Mouse (Mus musculus): ENCODE data around the gene Wdr34. TPM values are rescaled to one million over a fixed set of nuclear protein-coding genes. Genes with fewer than 3 reads are reported as not detected.

Wdr34 gene
- polyA plus RNA-seq (2012; rRNA removed) = 18.5 and 22.8 TPM in 2 replicates

DNA sequence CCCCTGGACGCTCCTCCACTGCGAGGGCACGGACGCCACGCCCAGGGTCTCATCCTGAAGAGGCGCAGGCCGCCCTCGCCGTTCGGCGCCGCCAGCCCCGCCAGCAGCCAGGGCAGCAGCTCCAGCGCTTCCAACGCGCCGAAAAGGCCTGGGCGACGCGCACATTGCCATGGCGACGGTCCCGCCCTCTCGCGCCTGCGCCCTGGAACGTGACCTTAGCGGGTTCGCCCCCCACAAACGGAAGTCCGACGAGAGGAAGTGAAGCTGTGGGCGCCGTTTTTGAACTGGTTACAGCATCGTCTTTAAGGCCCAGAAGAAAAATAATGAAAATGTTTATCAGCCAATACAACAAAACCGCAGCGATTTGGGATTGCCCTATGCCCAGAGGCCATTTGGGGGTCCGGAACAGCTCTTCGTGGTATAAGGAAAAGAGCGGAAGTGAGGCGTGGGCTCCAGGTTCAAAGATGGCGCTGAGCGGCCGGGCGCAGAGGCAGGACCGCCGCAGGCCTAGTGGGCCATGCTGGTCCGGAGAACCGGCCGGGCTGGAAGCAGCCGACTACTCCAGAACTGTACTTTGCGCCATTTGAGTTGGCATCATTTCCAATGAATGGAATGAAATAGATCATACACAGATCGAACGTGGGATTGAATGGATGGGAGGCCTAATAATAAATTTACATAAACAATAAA lies at the start of gene Wdr34:
TSS of gene Wdr34 (minus strand) at position 183 of the 690 bp plus-strand sequence.

DNA sequence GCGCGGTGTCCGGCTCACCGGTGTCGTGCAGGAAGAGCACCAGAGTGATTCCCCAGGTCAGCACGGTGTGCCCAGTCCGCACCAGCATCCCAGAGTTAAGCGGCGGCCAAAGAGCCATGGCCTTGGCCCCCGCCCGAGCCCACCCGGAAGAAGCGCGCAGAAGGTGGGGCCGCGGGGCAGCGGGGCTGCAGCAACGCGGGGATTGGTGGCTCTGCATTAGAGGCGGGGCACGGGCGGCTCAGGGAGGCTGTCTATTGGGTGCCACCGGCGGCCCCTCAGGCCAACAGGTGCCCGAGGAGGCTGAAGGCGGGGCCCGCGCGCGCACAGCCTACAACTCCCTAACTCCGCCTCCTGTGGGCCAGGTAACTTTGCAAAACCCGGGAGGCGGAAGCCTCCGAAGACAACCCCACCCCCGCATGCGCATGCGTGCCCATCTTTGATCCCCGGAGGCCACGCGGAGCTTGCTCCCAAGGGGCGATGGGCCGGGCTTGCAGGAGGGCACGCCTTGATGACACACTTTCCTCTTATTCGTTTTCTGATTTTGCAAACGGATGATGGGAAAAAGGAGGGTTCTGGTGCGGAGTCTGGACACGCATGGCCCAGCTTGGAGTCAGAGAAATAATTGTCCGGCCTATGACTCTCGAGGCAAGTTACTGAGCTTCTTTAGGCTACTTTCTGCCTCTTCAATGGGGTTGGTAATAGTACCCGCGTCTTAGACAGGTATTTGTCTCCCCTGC lies 45.0 kb upstream of the Wdr34 start, which contains the start of gene Zdhhc12:
TSS of gene Zdhhc12 (minus strand) at position 178 of the 737 bp plus-strand sequence.

DNA sequence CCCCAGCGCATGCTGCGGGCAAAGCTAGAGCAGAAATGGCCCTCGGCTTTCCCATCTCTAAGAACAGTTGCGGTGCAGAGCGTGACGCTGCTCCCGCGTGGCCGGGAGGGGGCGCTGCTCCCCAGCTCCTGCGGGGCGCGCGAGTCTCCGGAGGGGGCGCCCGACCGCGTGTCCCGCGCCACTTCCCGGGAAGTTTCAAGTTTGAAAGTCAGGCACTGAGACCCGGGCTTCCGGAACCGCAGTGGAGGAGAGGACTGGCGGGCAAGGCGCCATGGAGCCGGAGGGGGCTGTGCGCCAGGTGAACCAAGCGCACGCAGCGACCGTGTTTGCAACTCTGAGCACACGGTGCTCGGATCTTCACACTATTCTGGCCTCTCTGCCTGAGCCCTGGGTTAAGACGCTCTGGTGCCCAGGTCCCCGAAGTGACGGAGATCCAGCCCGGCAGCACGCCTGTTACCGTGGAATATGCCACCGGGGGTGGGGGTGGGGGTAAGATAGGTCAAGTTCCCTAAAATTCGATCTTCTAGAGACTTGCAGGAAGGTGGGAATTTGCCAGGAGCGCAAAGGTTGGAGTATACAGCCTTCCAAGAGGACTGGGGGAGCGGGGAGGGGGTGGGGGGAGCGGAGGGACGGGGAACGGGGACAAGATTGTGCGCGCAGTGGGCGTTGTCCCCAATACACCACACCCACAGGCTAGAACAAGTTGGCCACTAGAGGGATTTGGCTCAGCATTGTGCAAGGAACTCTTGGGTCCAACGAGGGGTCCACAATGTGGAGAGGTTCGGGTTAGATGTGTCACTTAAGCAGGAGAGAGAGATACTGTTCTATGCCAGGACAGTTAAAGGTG lies 29.0 kb upstream of the Wdr34 start, which contains the start of gene Pkn3:
TSS of gene Pkn3 (plus strand) at position 183 of the 847 bp plus-strand sequence.

DNA sequence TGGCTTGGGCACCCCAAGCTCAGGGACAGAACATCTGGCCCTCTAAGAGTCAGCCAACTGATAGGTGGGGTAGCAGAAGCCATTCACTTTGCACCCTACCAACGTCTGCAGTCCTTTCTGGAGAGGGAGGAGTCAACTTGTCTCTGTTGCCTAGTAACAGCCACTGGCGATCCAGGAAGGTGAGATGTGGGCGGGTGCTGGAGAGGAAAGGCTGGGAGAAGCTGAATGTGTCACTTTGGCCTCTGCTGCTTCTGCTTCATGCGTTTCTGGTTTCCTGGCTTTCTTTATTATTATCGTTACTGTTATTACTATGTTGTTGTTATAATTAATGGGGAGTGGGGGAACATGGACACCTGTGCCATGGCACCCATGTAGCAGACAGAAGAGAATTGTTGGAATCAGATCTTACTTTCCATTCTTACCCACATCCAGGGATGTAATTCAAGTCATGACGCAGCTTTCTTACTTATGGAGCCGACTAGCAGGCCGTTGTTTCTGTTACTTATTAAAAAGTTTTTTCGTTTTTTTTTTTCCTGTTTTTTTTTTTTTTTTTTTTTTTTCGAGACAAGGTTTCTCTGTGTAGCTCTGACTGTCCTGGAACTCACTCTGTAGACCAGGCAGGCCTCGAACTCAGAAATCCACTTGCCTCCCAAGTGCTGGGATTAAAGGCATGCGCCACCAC lies 8.7 kb upstream of the Wdr34 start, which contains the start of gene Set:
TSS of gene Set (plus strand) at position 156 of the 682 bp plus-strand sequence.

Other genes with a start within 250 kb of the Wdr34 start
- gene Slc27a4, start 246.2 kb downstream of the Wdr34 start, polyA plus RNA-seq (2012; rRNA removed) = 70.7 and 72.0 TPM in 2 replicates
- gene Urm1, start 228.8 kb downstream of the Wdr34 start, polyA plus RNA-seq (2012; rRNA removed) = 42.3 and 43.9 TPM in 2 replicates
- 14.2 and 20.2 TPM in 2 replicates for gene Cercam, start 179.7 kb downstream of the Wdr34 start, polyA plus RNA-seq (2012; rRNA removed)
- gene Odf2, start 159.7 kb downstream of the Wdr34 start, polyA plus RNA-seq (2012; rRNA removed) = 16.4 and 21.7 TPM in 2 replicates
- 8.3 and 9.2 TPM in 2 replicates for gene Gle1, start 113.5 kb downstream of the Wdr34 start, polyA plus RNA-seq (2012; rRNA removed)
- 160 and 186 TPM in 2 replicates for gene Sptan1, start 83.3 kb downstream of the Wdr34 start, polyA plus RNA-seq (2012; rRNA removed)
- 46.7 and 50.3 TPM in 2 replicates for gene Set, start 8.5 kb upstream of the Wdr34 start, polyA plus RNA-seq (2012; rRNA removed)
- 14.7 and 16.2 TPM in 2 replicates for gene Pkn3, start 28.8 kb upstream of the Wdr34 start, polyA plus RNA-seq (2012; rRNA removed)
- 85.4 and 112 TPM in 2 replicates for gene Zdhhc12, start 44.8 kb upstream of the Wdr34 start, polyA plus RNA-seq (2012; rRNA removed)
- 45.7 and 48.3 TPM in 2 replicates for gene Zer1, start 75.7 kb upstream of the Wdr34 start, polyA plus RNA-seq (2012; rRNA removed)
- gene Tbc1d13, start 84.9 kb upstream of the Wdr34 start, polyA plus RNA-seq (2012; rRNA removed) = 75.8 and 91.2 TPM in 2 replicates
- 83.8 and 112 TPM in 2 replicates for gene Endog, start 122.6 kb upstream of the Wdr34 start, polyA plus RNA-seq (2012; rRNA removed)
- gene Spout1, start 129.6 kb upstream of the Wdr34 start, polyA plus RNA-seq (2012; rRNA removed) = 25.0 and 27.7 TPM in 2 replicates
- 48.9 and 55.1 TPM in 2 replicates for gene Kyat1, start 157.0 kb upstream of the Wdr34 start, polyA plus RNA-seq (2012; rRNA removed)
- 38.6 and 42.1 TPM in 2 replicates for gene Lrrc8a, start 188.8 kb upstream of the Wdr34 start, polyA plus RNA-seq (2012; rRNA removed)
- gene Gm28035, start 191.7 kb upstream of the Wdr34 start, polyA plus RNA-seq (2012; rRNA removed) = 11.1 and 11.5 TPM in 2 replicates
- 6.3 and 8.7 TPM in 2 replicates for gene Phyhd1, start 217.3 kb upstream of the Wdr34 start, polyA plus RNA-seq (2012; rRNA removed)
- not detected in 2 replicates for gene Gm28038, start 232.2 kb upstream of the Wdr34 start, polyA plus RNA-seq (2012; rRNA removed)
- 15.6 and 20.9 TPM in 2 replicates for gene Dolk, start 237.5 kb upstream of the Wdr34 start, polyA plus RNA-seq (2012; rRNA removed)
- gene Nup188, start 237.5 kb upstream of the Wdr34 start, polyA plus RNA-seq (2012; rRNA removed) = 28.8 and 31.0 TPM in 2 replicates

All from colon, adult 2 months (tissue).